Mouse (Mus musculus): ENCODE data around the gene 4933427I04Rik. TPM values are rescaled to one million over a fixed set of nuclear protein-coding genes. Genes with fewer than 3 reads are reported as not detected.

The 4933427I04Rik gene
- polyA plus RNA-seq, 2 experiments from 2014 or later: not detected

Other genes with a start within 250 kb of the 4933427I04Rik start
- 100 to 1,000 TPM; 141 to 142 TPM for gene Macf1, start 175.3 kb upstream of the 4933427I04Rik start, polyA plus RNA-seq (2017; shearing (Covaris generic))
- gene Ndufs5, start 141.5 kb upstream of the 4933427I04Rik start, polyA plus RNA-seq (2017; shearing (Covaris generic)): 100 to 1,000 TPM; 148 to 159 TPM
- 10 to 100 TPM; 12.0 to 14.3 TPM for gene Akirin1, start 109.3 kb upstream of the 4933427I04Rik start, polyA plus RNA-seq (2017; shearing (Covaris generic))
- gene Rhbdl2, start 71.8 kb upstream of the 4933427I04Rik start, polyA plus RNA-seq (2017; shearing (Covaris generic)): under 1 TPM in 1 of 2 experiments, not detected in 1; 0.83 TPM
- 10 to 100 TPM; 11.1 to 26.4 TPM for gene Mycbp, start 45.2 kb downstream of the 4933427I04Rik start, polyA plus RNA-seq (2017; shearing (Covaris generic))
- 1 to 10 TPM; 6.3 to 8.5 TPM for gene Rragc, start 57.8 kb downstream of the 4933427I04Rik start, polyA plus RNA-seq (2017; shearing (Covaris generic))
- gene 4930535I16Rik, start 58.3 kb downstream of the 4933427I04Rik start, polyA plus RNA-seq (2017; shearing (Covaris generic)): not detected

Measured in activated CD4-positive, CD25-positive, alpha-beta regulatory T cell, adult 4 months (primary cell).